Mouse (Mus musculus) layer of hippocampus, adult 8-10 months (tissue): ENCODE measurements at regions not wholly inside any gene's neighbourhood (a gene's known extent, or its start where the extent isn't known, plus 50 kb on each side); places are given as distances from the start of the nearest gene placed in this dataset.

Experiments used
- DNase-seq, 2 experiments: peaks; one replicate each; pipeline ENCODE4 v3.0.0; 2022; ENCODE audit warnings: low spot score in 2 of 2

DNA sequence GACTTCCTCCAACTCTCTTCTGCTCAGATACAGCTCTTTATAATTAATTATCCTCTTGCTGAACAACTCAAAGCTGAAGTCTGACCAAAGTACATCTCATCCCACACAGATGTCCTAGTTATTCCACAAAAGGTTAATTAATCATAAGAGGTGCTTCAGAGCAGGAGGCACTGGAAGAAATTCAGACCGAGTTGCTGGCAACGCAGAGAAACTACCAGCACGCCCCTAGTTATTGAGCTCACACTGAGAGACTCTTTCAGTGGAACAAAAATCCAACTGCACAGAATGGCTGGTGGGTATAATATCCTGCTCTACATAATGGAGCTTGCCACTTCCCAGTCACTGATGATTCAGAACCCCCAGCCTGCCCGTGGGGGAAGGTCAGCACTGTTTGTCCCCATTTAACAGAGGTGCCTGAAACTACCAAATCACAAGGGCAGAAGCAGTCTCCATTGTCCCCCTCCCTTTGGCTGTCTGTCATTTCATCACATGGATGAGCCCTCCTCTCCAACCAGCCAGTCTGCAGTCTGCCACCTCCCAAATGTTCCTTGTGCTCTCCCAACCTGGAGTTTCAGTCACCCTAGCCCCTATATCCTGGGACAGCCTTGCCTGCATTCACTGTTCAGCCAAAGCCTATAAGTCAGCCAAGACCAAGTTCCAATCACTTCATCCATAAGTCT lies 170.3 kb upstream of the Creb1 start:
- DNase-seq: peak in 1 of 2 experiments; percentile 11

DNA sequence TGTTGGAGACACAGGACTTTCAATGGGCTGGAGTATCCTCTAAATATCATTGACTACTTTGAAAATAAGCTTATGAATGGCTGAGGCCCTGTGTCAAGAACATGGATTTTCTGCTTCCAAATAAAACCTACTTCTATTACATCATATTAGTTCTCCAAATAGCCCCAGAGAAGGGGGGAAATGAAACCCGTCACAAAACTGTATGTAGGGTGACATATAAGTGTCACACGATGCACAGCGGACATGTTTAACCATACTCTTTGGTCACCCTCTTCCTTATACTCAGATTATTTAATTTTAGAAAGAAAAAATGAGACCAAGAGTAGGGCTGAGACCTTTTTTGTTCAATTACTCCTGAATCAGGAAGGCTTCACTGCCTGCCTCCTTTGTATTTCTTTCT lies 189.2 kb upstream of the Creb1 start:
- DNase-seq: no peak

DNA sequence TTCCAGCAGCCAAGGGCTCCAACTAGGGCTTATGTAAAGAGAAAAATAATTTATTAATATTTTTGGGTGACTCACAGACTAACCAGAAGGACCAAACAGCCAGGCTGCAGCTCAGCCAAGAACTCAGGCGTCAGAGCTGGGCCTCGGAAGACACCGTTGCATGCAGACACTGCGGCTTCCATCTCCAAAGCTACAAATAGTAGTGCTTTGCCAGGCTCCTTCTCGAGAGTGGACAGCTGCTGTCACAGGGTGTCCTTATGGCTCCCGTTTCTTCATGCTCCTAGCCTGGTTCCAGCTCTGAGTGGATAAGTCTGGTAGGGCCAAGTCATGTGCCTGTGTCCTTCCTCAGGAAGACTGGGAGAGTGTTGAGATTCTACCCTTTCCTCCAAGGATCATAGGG lies 190.8 kb upstream of the Creb1 start:
- peak; percentile 59 to 63 for DNase-seq

DNA sequence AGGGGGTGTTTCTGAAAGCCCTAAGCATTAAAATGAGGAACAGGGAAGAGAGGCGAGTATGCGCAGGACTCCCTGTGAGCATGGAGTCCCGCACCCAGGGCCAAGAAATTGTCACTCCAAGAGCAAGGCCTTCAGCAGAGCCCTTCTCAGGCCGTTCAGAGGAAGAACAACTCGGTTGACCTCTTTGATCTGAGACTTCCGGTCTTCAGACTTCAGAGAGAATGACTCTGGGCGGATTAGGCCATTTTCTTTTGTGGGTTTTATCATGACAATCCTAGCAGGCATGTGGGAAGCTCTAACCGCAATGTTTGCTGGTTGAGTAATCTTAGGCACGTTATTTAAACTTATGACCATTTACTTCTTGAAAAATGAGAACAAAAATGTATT lies 193.9 kb upstream of the Creb1 start:
- DNase-seq: no peak

DNA sequence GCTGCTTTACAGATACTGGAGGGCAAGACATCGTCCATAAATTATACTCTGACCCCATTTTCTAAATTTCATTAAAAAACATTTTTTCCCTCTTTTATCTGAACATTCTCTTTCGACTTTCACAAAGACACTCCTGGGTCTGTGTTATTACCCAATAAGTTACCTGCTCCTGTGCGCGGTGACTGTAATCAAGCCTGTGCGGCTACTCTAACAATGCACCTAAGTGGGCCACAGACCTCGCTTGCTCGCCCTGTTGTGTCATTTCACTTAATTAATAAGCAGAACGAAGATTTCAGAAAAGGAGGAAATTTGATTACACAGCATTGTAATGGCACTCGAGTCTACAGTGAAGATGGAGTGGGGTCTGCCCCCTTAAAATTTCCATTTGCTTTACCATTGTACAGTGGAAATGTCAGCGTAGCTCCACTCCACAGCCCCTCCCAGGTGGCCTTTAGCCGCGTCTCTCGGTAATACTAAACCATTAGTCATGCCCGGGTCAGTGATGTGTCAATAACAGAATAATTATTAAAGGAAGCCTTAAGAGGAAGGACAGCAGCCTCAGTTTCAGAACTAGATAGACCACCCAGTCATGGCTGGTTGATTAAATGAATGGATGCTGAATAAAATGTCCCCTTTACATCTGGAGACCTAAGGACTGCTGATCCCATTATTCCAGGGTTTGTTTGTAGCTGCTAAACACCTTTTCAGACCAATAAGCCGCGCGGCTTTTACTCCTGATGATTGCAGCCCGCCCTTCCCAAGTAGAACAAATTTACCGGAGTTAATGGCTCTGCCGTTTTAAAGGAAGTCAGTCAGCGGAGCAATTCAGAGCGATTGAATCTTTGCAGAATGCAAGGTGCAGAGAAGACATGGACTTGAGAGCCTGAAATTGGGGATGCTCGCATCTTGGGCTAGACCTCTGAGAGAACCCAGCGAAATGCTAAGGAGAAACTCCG lies 194.5 kb upstream of the Creb1 start:
- no peak for DNase-seq

DNA sequence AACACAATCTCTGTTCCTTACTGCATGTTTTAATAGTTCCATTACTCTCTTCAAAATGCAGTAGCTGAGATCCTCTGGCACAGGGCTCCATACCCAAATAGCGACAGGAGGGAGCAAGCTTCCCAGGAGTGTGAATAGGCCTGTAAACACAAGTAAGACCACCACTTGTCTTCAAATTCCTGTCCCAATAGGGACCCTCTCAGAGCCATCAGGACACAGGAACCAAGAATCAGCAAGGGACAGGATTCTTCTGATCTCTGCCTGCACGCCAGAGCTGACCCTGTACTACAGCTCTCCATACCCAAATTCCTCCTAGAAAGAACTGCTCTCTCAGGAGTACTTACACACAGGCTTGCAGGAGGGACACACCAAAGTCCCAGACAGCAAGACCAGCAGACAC lies 200.9 kb upstream of the Creb1 start:
- DNase-seq: no peak

DNA sequence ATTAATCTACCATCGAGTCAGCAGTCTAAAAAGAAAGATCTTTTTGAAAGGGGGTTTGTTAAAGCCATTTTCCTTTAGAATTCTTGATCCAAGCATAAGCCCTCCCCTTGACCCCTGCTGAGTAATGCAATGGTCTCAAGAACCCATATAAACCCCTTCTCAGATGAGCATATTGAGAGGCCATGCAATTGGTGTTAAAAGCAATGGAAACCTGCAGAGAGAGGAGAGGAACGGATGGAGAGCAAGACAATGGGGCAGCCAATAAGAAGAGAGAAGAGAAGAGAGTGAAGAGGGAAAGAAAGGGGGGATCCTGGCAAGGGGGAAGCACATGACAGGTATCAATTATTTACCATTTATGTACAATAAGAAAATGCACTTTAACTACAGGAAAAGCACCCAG lies 201.7 kb upstream of the Creb1 start:
- no peak for DNase-seq

DNA sequence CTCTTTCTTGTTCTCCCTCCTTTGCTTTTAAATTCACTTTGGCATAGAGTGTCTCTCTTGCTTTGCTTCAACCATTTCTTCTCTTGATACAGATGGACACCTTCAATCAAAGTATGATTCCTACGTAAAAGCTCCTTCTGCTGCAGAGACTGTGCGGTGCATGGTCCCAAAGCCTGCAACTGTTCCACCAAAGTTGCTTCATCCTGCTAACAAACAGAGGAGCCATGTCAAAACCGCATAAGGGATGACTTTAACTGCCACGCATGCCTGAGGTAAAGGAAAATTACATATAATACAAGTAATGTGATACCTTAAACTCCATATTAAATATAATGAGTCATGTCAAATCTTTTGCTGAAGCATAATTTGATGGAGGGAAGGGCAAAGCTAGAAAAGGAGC lies 200.1 kb upstream of the Klf7 start:
- DNase-seq: no peak

DNA sequence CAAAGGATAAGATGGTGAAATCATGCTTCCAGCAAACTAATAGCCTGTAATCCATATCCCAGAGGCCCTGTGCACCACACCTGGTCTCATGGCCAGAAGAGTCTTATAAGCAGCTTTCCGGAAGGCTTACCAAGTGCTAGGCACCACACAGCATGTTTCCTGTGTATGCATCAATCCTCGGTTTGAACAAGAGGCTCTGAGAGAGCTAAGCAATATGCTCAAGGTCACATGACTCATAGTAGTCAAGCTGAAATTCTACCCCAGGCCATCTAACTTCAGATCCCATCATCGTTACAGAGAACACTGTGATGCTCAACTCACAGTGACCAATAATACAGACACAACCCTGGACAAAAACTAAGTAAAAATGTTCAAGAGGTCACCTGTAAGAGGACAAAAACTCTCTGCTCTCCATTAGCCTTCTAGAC lies 197.1 kb upstream of the Klf7 start:
- no peak for DNase-seq

DNA sequence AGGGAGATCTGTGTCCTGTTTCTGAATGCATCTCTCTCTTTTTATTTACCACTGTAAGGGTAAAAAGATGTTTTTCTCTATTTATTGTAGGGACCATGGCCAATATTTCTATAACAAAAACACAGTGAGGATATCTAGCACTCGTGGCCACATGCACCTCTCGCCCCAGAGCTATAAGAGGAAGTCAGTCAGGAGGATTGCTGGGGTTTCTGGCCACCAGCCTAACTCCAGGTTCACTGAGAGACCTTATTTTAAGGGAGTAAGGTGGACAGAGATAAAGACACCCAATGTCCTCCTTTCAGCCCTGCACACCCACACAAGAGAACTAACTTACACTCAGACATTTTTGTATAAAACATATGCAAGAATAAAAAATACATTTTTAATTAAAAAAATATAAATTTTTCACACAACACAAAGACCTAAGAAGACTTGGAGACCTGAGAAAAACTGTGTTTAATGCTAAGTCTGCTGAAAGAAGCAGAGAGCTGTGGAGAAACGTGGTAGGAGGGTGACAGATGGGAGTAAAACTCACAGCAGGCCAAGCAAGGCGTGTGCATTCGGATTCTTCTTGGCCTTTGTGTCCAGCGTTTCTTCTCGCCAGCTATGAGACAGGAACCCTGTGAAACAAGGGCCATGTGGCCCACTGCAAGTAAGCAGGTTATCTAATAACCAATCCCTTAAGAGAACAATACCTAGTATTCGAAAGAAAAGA lies 196.5 kb upstream of the Klf7 start:
- no peak for DNase-seq

DNA sequence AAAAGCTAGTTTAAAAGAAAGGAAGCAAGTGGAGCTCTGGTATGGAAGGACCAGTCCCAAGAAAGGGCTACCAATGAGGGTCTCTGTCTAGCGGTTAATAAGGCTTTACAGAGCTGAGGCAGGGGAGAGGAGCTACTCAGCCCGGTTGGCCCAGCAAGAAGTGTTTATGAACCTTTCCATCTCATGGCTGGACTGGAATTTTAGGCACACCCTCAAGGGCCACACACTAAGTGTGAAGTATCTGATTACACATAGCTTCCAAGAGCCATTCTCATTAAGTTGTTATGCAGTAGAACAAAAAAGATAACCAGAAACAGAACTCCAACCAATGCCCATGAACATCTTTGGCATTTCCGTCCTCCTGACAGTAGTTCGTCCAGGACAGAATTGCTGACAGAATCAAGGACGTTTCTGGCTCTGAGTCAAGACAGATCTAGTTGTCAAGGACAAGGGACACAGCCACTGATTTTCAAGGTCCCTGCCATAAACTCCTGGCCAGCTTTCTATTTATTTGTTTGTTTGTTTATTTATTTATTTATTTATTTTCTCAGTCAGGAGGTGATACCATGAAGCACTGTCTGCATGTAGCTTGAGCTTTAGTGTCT lies 195.1 kb upstream of the Klf7 start:
- no peak for DNase-seq

DNA sequence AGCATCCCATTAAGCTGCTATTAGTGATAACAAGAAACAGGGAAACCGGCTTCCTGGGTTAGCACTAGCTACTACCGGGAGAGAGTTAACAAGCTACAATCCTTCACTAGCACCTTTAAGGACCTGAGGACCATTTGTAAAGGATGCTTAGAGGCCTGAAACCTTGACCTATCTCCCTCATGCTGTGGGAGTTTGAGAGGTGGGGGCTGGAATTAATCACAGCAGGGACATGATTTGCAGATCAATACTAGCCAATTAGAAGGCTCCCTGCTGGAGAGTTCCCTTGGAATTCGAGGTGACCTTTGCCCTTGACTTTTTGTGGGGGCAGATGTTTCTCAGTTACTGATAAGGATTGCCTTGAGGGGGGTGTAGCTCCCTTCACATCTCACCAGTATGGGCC lies 189.3 kb upstream of the Klf7 start:
- no peak for DNase-seq

DNA sequence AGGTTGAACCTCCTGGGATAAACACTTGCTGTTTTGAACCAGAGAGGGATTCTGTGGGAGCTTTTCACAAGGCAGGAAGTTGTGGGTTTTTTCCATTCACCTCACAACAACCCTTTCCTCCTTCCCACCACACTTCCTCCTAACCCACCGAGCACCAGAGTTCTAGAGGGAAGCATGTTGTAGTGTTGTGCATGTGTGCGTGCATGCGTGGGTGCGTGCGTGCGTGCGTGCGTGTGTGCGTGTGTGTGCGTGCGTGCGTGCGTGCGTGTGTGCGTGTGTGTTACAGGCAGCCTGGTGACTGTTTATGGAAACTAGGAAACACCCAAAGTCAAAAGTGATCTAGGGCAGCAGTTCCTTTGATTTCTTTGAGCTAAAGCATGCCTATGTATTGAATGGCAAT lies 186.5 kb upstream of the Klf7 start:
- no peak for DNase-seq

DNA sequence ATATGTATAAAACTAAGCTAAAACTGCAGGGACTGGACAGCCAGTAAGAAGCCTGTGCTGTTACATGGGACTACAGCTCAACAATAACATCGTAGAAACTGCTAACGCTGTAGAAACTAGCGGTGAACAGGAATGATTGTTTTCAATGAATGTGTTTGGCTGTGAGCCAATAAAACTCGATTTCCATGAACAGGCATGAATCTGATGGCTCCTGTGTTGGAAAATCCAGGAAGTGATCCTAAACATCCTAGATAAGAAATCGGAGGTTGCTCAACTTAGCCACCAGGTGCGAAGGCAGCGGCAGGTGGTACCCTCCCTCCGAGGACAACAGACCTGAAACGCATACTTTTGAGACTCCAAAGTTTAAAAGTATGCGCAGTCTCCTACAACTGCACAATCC lies 186.0 kb upstream of the Klf7 start:
- DNase-seq: no peak

DNA sequence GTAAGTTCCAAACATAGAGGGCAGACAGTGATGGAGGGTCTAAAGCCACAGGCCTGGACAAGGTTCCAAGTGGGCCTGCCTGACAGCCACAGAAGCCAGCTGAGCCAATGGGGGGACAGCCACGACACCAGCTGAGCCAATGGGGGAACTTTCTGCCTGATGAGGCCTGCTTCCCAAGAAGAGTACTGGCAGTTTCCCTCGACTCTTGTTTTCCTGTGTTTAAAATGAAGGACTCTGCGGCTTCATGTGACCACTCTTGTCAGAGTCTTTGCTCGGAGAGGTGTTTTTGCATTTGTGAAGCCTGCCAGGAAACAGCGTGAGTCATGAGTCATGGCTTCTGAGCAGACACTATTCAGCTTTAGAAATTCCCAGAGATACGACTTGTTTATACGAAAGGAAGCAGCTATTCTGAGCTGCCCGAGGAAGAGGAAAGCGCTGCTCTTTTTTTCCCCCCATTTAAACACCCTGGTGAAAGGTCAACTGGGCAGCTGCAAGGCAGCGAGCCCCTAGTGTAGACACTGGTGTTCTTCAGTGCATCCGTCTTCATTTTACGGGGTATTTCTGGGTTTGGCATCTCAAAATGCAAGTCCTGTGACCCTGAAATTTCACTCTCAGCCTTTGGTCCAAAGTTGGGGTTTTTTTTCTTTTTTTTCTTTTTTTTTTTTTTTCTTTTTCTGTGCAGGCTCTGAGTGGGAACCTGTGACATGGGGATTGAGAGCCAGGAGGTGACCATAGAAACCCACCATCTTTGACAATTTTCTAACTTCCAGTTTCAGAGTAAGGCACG lies 183.5 kb upstream of the Klf7 start:
- peak; percentile 39 to 44 for DNase-seq

DNA sequence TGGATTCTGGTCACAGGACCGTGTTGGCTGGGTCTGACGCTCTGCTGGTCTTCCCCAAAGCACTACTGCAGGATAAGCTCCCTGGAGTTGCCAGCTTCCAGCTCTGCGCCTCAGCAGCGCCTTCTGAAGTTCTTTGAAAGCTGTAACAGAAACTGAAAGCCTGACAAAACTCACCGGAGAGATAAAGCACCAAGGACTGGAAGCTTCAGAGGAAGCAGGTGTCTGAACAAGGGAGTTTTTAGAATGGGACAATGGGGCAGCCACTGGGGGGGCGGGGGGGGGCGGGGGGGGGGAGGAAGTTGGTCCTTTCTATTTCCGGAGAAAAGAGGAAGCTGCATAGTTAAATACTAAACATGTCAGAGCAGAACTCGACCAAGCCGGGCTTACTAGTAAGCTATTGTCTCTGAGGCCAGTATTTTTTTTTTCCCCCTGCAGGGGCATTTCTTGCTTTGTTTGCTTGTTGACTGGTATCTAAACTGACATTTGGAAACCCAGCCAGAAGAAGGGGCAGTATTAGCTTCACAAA lies 180.8 kb upstream of the Klf7 start:
- DNase-seq: peak; percentile 49 to 54

DNA sequence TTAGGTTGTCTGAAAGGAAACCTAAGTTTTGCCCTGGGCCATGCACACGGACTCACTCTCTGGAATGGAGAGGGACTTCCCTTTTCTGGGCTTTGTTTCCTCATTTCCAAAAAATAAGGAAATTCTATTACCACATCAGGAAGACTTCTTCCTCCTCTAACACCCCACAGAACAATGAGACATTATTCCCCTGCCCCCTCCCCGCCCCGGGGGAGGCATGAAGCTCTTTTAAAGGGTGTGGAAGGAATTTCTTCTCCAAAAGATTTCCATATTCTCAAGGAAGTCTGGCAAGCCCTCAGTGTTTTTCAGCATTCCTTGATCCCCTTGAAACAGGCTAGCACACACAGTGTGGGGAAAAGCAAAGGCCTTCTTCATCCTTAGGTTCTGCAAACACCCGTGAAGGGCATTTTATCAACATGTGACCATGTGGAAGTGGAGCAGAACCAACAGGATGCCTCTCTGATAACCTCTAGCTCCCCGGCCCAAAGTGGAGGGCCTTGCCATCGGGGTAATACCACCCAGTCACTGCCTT lies 179.5 kb upstream of the Klf7 start:
- no peak for DNase-seq

DNA sequence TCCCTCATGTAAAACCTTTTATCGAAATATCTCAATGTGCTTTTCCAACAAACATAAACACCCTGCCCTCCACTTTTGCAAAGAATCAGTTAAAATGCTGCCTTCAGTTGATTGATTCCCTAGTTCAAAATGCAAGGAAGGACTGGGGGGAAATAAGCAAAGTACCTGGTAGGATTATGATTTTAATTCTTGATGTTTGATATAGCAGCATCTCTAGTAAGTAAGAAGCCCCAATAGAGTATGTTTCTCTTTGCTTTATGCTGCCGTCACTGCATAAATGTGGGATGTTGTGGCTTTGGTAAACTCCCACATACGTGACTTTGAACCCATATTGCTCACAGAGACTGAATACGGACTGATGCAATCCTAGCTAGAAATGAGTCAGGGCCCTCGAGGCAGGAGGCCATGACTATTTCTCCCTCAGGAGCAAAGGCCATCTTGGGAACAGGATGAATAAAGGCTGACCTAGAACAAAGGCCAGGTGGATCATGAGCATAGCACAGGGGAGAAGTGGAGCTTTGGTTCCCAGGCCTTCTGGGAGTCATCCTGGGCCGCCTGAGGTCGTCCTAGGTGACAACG lies 179.0 kb upstream of the Klf7 start:
- no peak for DNase-seq

DNA sequence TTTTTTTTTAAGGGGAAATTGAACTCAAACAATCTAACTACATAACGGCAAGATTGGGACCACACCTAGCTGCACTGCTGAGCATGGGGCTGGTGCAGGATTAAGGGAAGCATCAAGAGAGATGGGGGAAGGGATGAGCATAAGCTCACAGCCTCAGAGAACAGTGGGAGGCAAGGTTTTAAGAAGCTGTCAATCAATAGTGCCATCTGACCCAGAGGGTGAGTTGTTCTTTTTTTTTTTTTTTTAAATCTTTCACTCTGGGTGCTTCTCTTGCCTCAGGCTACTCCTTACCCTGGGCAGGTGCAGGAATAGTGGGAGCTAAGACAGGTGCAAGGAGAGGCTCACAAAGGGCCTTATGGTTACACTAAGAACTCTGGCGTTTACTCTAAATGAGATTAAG lies 176.9 kb upstream of the Klf7 start:
- DNase-seq: no peak

DNA sequence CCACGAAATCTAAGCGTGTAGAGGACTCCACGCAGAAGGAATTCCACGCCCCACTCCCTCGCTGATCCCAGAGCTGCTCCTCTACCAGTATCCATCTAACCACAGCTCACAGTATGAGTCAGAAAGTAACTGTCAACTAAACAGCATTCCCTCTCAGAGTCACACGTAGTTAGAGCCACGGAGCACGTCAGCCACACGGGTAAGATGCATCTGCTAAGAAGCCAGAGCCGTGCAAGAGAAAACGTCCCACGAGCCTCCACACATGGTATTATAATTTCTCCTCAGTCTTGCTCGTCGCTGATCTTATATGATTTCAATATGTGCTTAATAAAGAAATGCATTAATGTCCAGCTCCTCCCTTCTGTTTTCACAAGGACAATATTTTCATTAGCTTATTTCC lies 176.1 kb upstream of the Klf7 start:
- DNase-seq: no peak
